Mouse (Mus musculus) neutrophil, adult 59 days (primary cell): ENCODE data around the gene Akna. TPM values are rescaled to one million over a fixed set of nuclear protein-coding genes. Genes with fewer than 3 reads are reported as not detected.

ENCODE experiments used
- total RNA-seq, 2 experiments: library from RNA; stranded (reverse); gene quantifications; 1 replicate in 1 of 2; 2 replicates in 1 of 2; pipeline ENCODE4 v1.2.4; 2023

The Akna gene
- total RNA-seq, result 100 to 1,000 TPM; 265 to 278 TPM

GRCm38 (mm10) chr4:63403040-63403959 lies at the start of gene Akna:
TSS of gene Akna (minus strand) at chr4:63403354.

GRCm38 (mm10) chr4:63362150-63362549 lies 41.0 kb downstream of the Akna start, which contains the start of gene Orm2:
TSS of gene Orm2 (plus strand) at chr4:63362449.

GRCm38 (mm10) chr4:63355877-63356665 lies 47.1 kb downstream of the Akna start, which contains the start of gene Orm3:
TSS of gene Orm3 (plus strand) at chr4:63356162.

GRCm38 (mm10) chr4:63344295-63344694 lies 58.9 kb downstream of the Akna start, which contains the start of gene Orm1:
TSS of gene Orm1 (plus strand) at chr4:63344560.

Other genes starting within 250 kb of the Akna start
- gene Ambp, start 248.6 kb downstream of the Akna start, total RNA-seq, result not detected
- gene Kif12, start 231.2 kb downstream of the Akna start, total RNA-seq, result not detected
- gene Col27a1, start 189.3 kb downstream of the Akna start, total RNA-seq, result under 1 TPM; 0.58 to 0.60 TPM
- gene Orm1, start 58.8 kb downstream of the Akna start, total RNA-seq, result 10 to 100 TPM; 27.7 to 36.6 TPM
- not detected for gene Orm3, start 47.2 kb downstream of the Akna start, total RNA-seq
- gene Orm2, start 40.9 kb downstream of the Akna start, total RNA-seq, result 1 to 10 TPM in 1 of 2 experiments, under 1 TPM in 1; 0.57 to 2.4 TPM
- 1 to 10 TPM in 1 of 2 experiments, under 1 TPM in 1; 0.56 to 1.9 TPM for gene Whrn, start 92.6 kb upstream of the Akna start, total RNA-seq
- gene Atp6v1g1, start 141.4 kb upstream of the Akna start, total RNA-seq, result 100 to 1,000 TPM; 135 to 139 TPM
- gene Tmem268, start 155.4 kb upstream of the Akna start, total RNA-seq, result 10 to 100 TPM; 24.1 to 28.0 TPM
- gene Gm11213, start 201.9 kb upstream of the Akna start, total RNA-seq, result not detected
- not detected for gene Tex48, start 219.1 kb upstream of the Akna start, total RNA-seq